Mouse (Mus musculus) kidney, embryonic 14.5 days (tissue): ENCODE data around the gene Slc20a1. TPM values are rescaled to one million over a fixed set of nuclear protein-coding genes. Genes with fewer than 3 reads are reported as not detected.

Experiments used
- ATAC-seq: fragments of 200-750 bp; cut with Nextera tagmentation; 2 replicates; pipeline ENCODE4 v1.8.0; 2017; ENCODE audit warnings: moderate number of reproducible peaks, mild to moderate bottlenecking, moderate TSS enrichment, moderate library complexity; ENCODE audit not compliant: low FRiP score, low TSS enrichment
- H3K27ac ChIP-seq: fragments of 300-500 bp; sonication (generic); 2 replicates; pipeline ENCODE4 v1.5.1; 2014; ENCODE audit warnings: low read depth, mild to moderate bottlenecking, low read length, moderate library complexity, mixed read lengths
- H3K27me3 ChIP-seq: fragments of 300-500 bp; sonication (generic); 2 replicates; pipeline ENCODE4 v1.6.1; 2014; ENCODE audit warnings: mild to moderate bottlenecking, low read length; ENCODE audit not compliant: control insufficient read depth, insufficient read depth
- H3K36me3 ChIP-seq: fragments of 300-500 bp; sonication (generic); 2 replicates; pipeline ENCODE4 v1.6.1; 2014; ENCODE audit warnings: low read length, mixed read lengths; ENCODE audit not compliant: control insufficient read depth, insufficient read depth
- H3K4me1 ChIP-seq: fragments of 300-500 bp; sonication (generic); 2 replicates; pipeline ENCODE4 v1.6.1; 2014; ENCODE audit warnings: low read length, mixed read lengths; ENCODE audit not compliant: control insufficient read depth, insufficient read depth
- H3K4me2 ChIP-seq: fragments of 300-500 bp; sonication (generic); replicated peaks from 2 replicates; pipeline ENCODE4 v1.6.1; 2014; ENCODE audit warnings: low read depth, mild to moderate bottlenecking, low read length
- H3K4me3 ChIP-seq: fragments of 300-500 bp; sonication (generic); 2 replicates; pipeline ENCODE4 v1.5.1; 2014; ENCODE audit warnings: mild to moderate bottlenecking, low read length
- H3K9ac ChIP-seq: fragments of 300-500 bp; sonication (generic); 2 replicates; pipeline ENCODE4 v1.6.1; 2014; ENCODE audit warnings: low read depth, mild to moderate bottlenecking, low read length, moderate library complexity
- H3K9me3 ChIP-seq: fragments of 300-500 bp; sonication (generic); 2 replicates; pipeline ENCODE4 v1.6.1; 2016; ENCODE audit warnings: low read length; ENCODE audit not compliant: control insufficient read depth
- WGBS: fragments of 180-500 bp; shearing (Covaris S2); extraction: QIAGEN DNeasy Blood & Tissue Kit; methylation state at CpG from one replicate; pipeline ENCODE4 v1.1.7; 2014; 5-methylcytosine and 5-hydroxymethylcytosine counted together
- polyA plus RNA-seq: library from polyadenylated mRNA; unstranded; fragments of >200 nt; fragmentation: Nextera tagmentation; extraction: Ambion mirVana; gene quantifications from 2 replicates; pipeline ENCODE4 v1.2.1, GENCODE M21; 2014

Slc20a1 gene
- polyA plus RNA-seq, 1 experiment from 2014 or later, result 34.5 TPM

GRCm38 (mm10) chr2:129229316-129229715, 30.8 kb downstream of the Slc20a1 start:
- no peak overlapping the region for H3K27ac ChIP-seq
- no peaks in the 10 kb centered on the region for H3K4me1 ChIP-seq
- no peak overlapping the region for H3K4me3 ChIP-seq
- no peak overlapping the region for H3K4me2 ChIP-seq
- no peak overlapping the region for H3K9ac ChIP-seq
- no peaks in the 10 kb centered on the region for H3K9me3 ChIP-seq
- ATAC-seq, result no peak
- no peaks in the 10 kb centered on the region for H3K36me3 ChIP-seq
- WGBS, result 93% methylated on average over 7 of the region's 7 CpGs
- H3K27me3 ChIP-seq, result no peaks in the 10 kb centered on the region

DNA sequence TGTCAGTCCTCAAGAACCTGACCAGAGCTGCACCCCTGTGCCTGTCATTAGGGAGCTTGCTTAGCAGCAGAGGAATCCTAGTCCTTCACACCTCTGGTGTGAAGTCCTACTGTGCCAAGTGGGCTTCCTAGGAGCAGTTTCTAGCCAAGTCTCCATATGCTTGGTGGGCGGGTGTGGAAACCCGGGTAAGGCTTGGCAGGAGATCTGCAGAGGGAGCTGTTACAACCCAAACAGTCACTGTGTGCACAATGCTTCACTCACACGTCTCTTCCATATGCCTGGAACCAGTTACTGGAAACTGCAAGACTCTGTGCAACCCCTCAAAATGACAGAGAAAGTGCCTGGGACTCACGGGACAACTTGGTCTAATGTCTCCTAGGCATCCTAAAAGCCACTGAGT, 33.5 kb downstream of the Slc20a1 start:
- Histone ChIP-seq H3K27ac (no peak overlapping the region), H3K27me3 (no peaks in the 10 kb centered on the region), H3K9ac (no peak overlapping the region), H3K4me1 (no peaks in the 10 kb centered on the region), H3K9me3 (no peaks in the 10 kb centered on the region), H3K4me3 (no peak overlapping the region), H3K4me2 (no peak overlapping the region), H3K36me3 (no peaks in the 10 kb centered on the region)
- WGBS, result 36% methylated on average over 4 of the region's 4 CpGs
- no peak for ATAC-seq

DNA sequence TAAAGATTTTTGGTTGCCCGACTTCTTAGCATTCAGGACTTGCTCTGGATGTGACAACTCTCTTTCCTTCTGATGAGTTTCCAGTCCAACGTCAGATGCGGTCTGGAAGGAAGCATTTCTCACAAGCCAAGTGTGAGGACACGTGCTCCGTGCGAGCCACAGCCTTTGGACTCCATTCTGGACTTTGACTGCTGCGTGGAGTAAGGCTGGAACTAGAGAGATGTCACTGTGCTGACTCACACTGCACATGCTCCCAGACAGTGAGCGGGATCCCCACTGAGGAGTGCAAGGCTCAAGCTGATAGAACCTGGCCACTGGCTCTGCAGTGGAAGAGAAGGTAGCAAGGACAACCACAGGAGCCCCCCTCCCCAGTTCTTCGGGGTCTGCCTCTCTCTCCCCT, 33.9 kb downstream of the Slc20a1 start:
- H3K4me3 ChIP-seq, result no peak overlapping the region
- H3K9me3 ChIP-seq, result no peaks in the 10 kb centered on the region
- no peak overlapping the region for H3K9ac ChIP-seq
- no peak overlapping the region for H3K27ac ChIP-seq
- H3K27me3 ChIP-seq, result no peaks in the 10 kb centered on the region
- no peak overlapping the region for H3K4me2 ChIP-seq
- no peaks in the 10 kb centered on the region for H3K4me1 ChIP-seq
- no peak for ATAC-seq
- 79% methylated on average over 9 of the region's 9 CpGs for WGBS
- no peaks in the 10 kb centered on the region for H3K36me3 ChIP-seq

DNA sequence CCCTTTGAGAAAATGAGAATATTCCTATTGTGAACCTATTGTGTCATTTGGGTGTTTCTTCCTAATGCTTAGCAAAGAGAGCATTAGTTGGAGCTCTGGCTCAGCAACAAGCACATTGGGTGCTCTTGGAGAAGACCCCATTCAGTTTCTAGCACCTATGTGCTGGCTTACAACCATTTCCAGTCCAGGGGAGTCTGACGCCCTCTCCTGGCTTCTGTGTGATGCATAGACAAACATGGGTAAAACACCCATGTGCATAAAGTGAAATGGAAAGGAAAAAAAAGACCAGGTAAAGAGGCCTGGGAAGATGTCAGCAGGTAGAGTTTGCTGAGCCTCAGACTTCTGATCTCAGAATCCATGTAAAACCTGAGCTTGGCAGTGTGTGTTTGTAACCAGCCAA, 34.7 kb downstream of the Slc20a1 start:
- H3K9me3 ChIP-seq, result no peaks in the 10 kb centered on the region
- no peaks in the 10 kb centered on the region for H3K4me1 ChIP-seq
- WGBS, result 89% methylated on average over 1 of the region's 1 CpGs
- H3K27me3 ChIP-seq, result no peaks in the 10 kb centered on the region
- no peak overlapping the region for H3K9ac ChIP-seq
- no peak overlapping the region for H3K4me3 ChIP-seq
- no peak overlapping the region for H3K4me2 ChIP-seq
- no peaks in the 10 kb centered on the region for H3K36me3 ChIP-seq
- no peak for ATAC-seq
- H3K27ac ChIP-seq, result no peak overlapping the region

GRCm38 (mm10) chr2:129233803-129234477, 35.4 kb downstream of the Slc20a1 start:
- no peak for ATAC-seq
- H3K27me3 ChIP-seq, result no peaks in the 10 kb centered on the region
- H3K4me3 ChIP-seq, result no peak overlapping the region
- H3K4me1 ChIP-seq, result no peaks in the 10 kb centered on the region
- no peaks in the 10 kb centered on the region for H3K36me3 ChIP-seq
- no peak overlapping the region for H3K27ac ChIP-seq
- H3K4me2 ChIP-seq, result no peak overlapping the region
- H3K9ac ChIP-seq, result no peak overlapping the region
- 69% methylated on average over 9 of the region's 9 CpGs for WGBS
- no peaks in the 10 kb centered on the region for H3K9me3 ChIP-seq

GRCm38 (mm10) chr2:129234731-129235130, 36.2 kb downstream of the Slc20a1 start:
- H3K4me2 ChIP-seq, result no peak overlapping the region
- no peak overlapping the region for H3K27ac ChIP-seq
- no peaks in the 10 kb centered on the region for H3K4me1 ChIP-seq
- no peak overlapping the region for H3K4me3 ChIP-seq
- no peaks in the 10 kb centered on the region for H3K9me3 ChIP-seq
- no peaks in the 10 kb centered on the region for H3K36me3 ChIP-seq
- no peaks in the 10 kb centered on the region for H3K27me3 ChIP-seq
- 79% methylated on average over 2 of the region's 2 CpGs for WGBS
- ATAC-seq, result no peak
- H3K9ac ChIP-seq, result no peak overlapping the region

DNA sequence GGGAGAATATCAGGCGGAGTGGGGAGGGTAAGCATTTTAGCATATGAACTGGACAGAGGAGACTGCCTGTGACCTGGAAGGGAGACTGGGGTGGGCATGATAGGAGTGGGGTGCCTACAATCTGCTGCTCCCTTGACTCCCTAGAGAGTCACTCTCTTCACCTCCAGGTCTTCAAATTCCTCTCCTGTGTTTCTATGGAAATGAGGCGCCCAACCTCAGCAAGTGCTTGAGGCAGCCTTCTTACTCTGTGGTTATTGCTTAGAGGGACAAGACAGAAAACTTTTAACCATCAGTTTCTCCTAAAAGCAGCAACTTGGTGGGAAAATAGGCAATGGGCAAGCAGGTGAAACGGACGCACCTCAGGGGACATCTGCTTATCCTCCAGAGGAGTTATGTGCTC, 38.0 kb downstream of the Slc20a1 start:
- Histone ChIP-seq H3K36me3 (no peaks in the 10 kb centered on the region), H3K27me3 (no peaks in the 10 kb centered on the region), H3K9ac (no peak overlapping the region), H3K27ac (no peak overlapping the region), H3K4me1 (peaks cover 8% of the 10 kb centered on the region; the same call in 1 of the 2 replicates), H3K4me2 (no peak overlapping the region), H3K4me3 (no peak overlapping the region), H3K9me3 (no peaks in the 10 kb centered on the region)
- no peak for ATAC-seq
- WGBS, result 74% methylated on average over 4 of the region's 4 CpGs

GRCm38 (mm10) chr2:129240726-129241432, 42.3 kb downstream of the Slc20a1 start:
- Histone ChIP-seq H3K4me2 (no peak overlapping the region), H3K27me3 (no peaks in the 10 kb centered on the region), H3K27ac (no peak overlapping the region), H3K4me3 (no peak overlapping the region), H3K36me3 (no peaks in the 10 kb centered on the region), H3K9ac (no peak overlapping the region), H3K9me3 (no peaks in the 10 kb centered on the region), H3K4me1 (peaks cover 11% of the 10 kb centered on the region; the same call in 1 of the 2 replicates)
- no peak for ATAC-seq
- WGBS, result 59% methylated on average over 9 of the region's 9 CpGs
